Comparison of ENCODE assay signal across 20 mouse cellular contexts in genomic region chr11:113129975-113130374, GRCm38 (mm10).
DNase-seq lines count a peak whose midpoint lies in the region; ATAC-seq and TF ChIP-seq lines count a peak whose summit lies in the region.
"Had no signal": no experiment of that assay in that cellular context is flagged by ENCODE, and none has a peak within 500 bp of the region (broad histone marks: within the 10 kb centered on the region; RNA-seq: fewer than 3 reads in every experiment).

No protein-coding gene starts in this region.

- no peak overlapping the region for H3K4me3 ChIP-seq in liver, embryonic 12.5 days
- H3K4me3 ChIP-seq in liver, embryonic 16.5 days (ENCODE audit: low read depth, low read length), result no peak overlapping the region
- no peak overlapping the region for H3K4me3 ChIP-seq in hindbrain, postnatal 0 days (ENCODE audit: low read length)
- H3K4me3 ChIP-seq: embryonic facial prominence, embryonic 13.5 days; forebrain, embryonic 10.5 days; gastrocnemius, adult 2 months; heart, adult 2 months; heart, embryonic 15.5 days; hindbrain, embryonic 10.5 days had no signal

- intact Hi-C loops in gastrocnemius, postnatal 14 days (cut with DNase I; ENCODE audit: low total_unique reads), result no loop called here

- TF ChIP-seq CTCF in hindbrain, postnatal 0 days (IDR thresholded peaks at IDR 0.05; ENCODE audit: low read depth), result no peak

- no peaks in the 10 kb centered on the region for H3K27me3 ChIP-seq in liver, embryonic 12.5 days (replicated peaks)
- H3K27me3 ChIP-seq in liver, embryonic 16.5 days (ENCODE audit: control insufficient read depth, insufficient read depth, low read depth, low read length), result no peaks in the 10 kb centered on the region
- H3K27me3 ChIP-seq in hindbrain, postnatal 0 days (ENCODE audit: insufficient read depth, low read length), result no peaks in the 10 kb centered on the region
- H3K27me3 ChIP-seq: embryonic facial prominence, embryonic 13.5 days; heart, embryonic 15.5 days had no signal

- no peak overlapping the region for H3K4me2 ChIP-seq in liver, embryonic 12.5 days
- no peak overlapping the region for H3K4me2 ChIP-seq in liver, embryonic 16.5 days (ENCODE audit: low read depth, low read length)
- no peak overlapping the region for H3K4me2 ChIP-seq in hindbrain, postnatal 0 days (ENCODE audit: low read depth, low read length)
- H3K4me2 ChIP-seq: embryonic facial prominence, embryonic 13.5 days; heart, embryonic 11.5 days; heart, embryonic 15.5 days; hindbrain, embryonic 14.5 days had no signal

- no peak overlapping the region for H3K9ac ChIP-seq in liver, embryonic 12.5 days
- no peak overlapping the region for H3K9ac ChIP-seq in liver, embryonic 16.5 days (ENCODE audit: low read depth, low read length)
- H3K9ac ChIP-seq in hindbrain, postnatal 0 days (replicated peaks; ENCODE audit: low read length), result no peak overlapping the region
- H3K9ac ChIP-seq: embryonic facial prominence, embryonic 13.5 days; heart, embryonic 15.5 days; hindbrain, embryonic 14.5 days had no signal

- peaks cover 36% of the 10 kb centered on the region for H3K4me1 ChIP-seq in liver, embryonic 12.5 days
- H3K4me1 ChIP-seq in liver, embryonic 16.5 days (ENCODE audit: control insufficient read depth, low read depth, low read length), result peaks cover 10% of the 10 kb centered on the region
- peaks cover 13% of the 10 kb centered on the region; the same call in 1 of the 2 replicates for H3K4me1 ChIP-seq in hindbrain, postnatal 0 days (ENCODE audit: insufficient read depth, low read length)

- no peak for DNase-seq in gastrocnemius, postnatal 14 days
- DNase-seq in hindbrain, postnatal 0 days (ENCODE audit: low spot score), result no peak
- DNase-seq in gastrocnemius, postnatal 4 days (ENCODE audit: low spot score in 2 of 2), result no peak
- DNase-seq: adrenal gland, postnatal 10 days; cerebellum, adult 11-12 months; cerebellum, adult 9-10 months; cerebellum, postnatal 36 days; gastrocnemius, adult 2 months; gastrocnemius, postnatal 36 days; heart, adult 2 months had no signal

- H3K27ac ChIP-seq in liver, embryonic 12.5 days, result no peak overlapping the region
- H3K27ac ChIP-seq in liver, embryonic 16.5 days (ENCODE audit: low read length), result no peak overlapping the region
- H3K27ac ChIP-seq in hindbrain, postnatal 0 days, result no peak overlapping the region
- H3K27ac ChIP-seq: embryonic facial prominence, embryonic 13.5 days; forebrain, embryonic 10.5 days; gastrocnemius, adult 2 months; heart, adult 2 months; heart, embryonic 15.5 days; hindbrain, embryonic 10.5 days; hindbrain, embryonic 14.5 days had no signal

- H3K36me3 ChIP-seq in liver, embryonic 12.5 days, result no peaks in the 10 kb centered on the region
- no peaks in the 10 kb centered on the region for H3K36me3 ChIP-seq in liver, embryonic 16.5 days (ENCODE audit: control insufficient read depth, insufficient read depth)
- H3K36me3 ChIP-seq in hindbrain, postnatal 0 days (ENCODE audit: insufficient read depth, low read length), result no peaks in the 10 kb centered on the region
- H3K36me3 ChIP-seq: heart, embryonic 15.5 days had no signal

- WGBS in liver, embryonic 12.5 days (ENCODE audit: insufficient replicate concordance), result 61% methylated on average over 7 of the region's 7 CpGs
- 47% methylated on average over 7 of the region's 7 CpGs for WGBS in liver, embryonic 16.5 days (ENCODE audit: insufficient replicate concordance)
- 97% methylated on average over 7 of the region's 7 CpGs for WGBS in hindbrain, postnatal 0 days

- no peaks in the 10 kb centered on the region for H3K9me3 ChIP-seq in liver, embryonic 12.5 days (replicated peaks)
- H3K9me3 ChIP-seq in liver, embryonic 16.5 days (replicated peaks; ENCODE audit: control insufficient read depth, low read length), result no peaks in the 10 kb centered on the region
- H3K9me3 ChIP-seq in hindbrain, postnatal 0 days (ENCODE audit: low read length), result no peaks in the 10 kb centered on the region
- H3K9me3 ChIP-seq: embryonic facial prominence, embryonic 13.5 days; heart, embryonic 15.5 days; hindbrain, embryonic 10.5 days had no signal

- ATAC-seq in erythroblast, adult 5-6 weeks (replicated peaks; ENCODE audit: low FRiP score, poor library complexity, severe bottlenecking), result peak; percentile 66
- ATAC-seq in liver, embryonic 12.5 days, result peak; percentile 76
- peak; percentile 63 for ATAC-seq in liver, embryonic 16.5 days (ENCODE audit: low read depth)
- no peak for ATAC-seq in hindbrain, postnatal 0 days
- ATAC-seq: forebrain, embryonic 14.5 days had no signal
